Mouse (Mus musculus) kidney, postnatal 0 days (tissue): Measurements from ENCODE around the gene Zfp146. TPM values are rescaled to one million over a fixed set of nuclear protein-coding genes. Genes with fewer than 3 reads are reported as not detected.
"Not testable (repeated sequence)": the region's sequence is repeated elsewhere in the genome, so short reads cannot be mapped to it uniquely, and the experiment has no call there.

Experiments
- ATAC-seq: fragments of 200-750 bp; cut with Nextera tagmentation; replicated peaks from 2 replicates; pipeline ENCODE4 v1.8.0; 2017; ENCODE audit warnings: low read depth, moderate number of reproducible peaks, moderate TSS enrichment, moderate library complexity; ENCODE audit not compliant: low FRiP score
- DNase-seq: peaks from one replicate; pipeline ENCODE4 v3.0.0-alpha.2; 2016; ENCODE audit warnings: low spot score
- H3K27ac ChIP-seq: fragments of 300-500 bp; sonication (generic); 2 replicates; pipeline ENCODE4 v1.5.1; 2014; ENCODE audit warnings: mild to moderate bottlenecking
- H3K27me3 ChIP-seq: fragments of 300-500 bp; sonication (generic); 2 replicates; pipeline ENCODE4 v1.6.1; 2014; ENCODE audit warnings: low read length, mixed read lengths; ENCODE audit not compliant: insufficient read depth
- H3K36me3 ChIP-seq: fragments of 300-500 bp; sonication (generic); 2 replicates; pipeline ENCODE4 v1.6.1; 2014; ENCODE audit warnings: low read length, mixed read lengths; ENCODE audit not compliant: insufficient read depth
- H3K4me1 ChIP-seq: fragments of 300-500 bp; sonication (generic); replicated peaks from 2 replicates; pipeline ENCODE4 v1.6.1; 2014; ENCODE audit warnings: antibody characterized with exemption, low read length, mixed read lengths; ENCODE audit not compliant: insufficient read depth
- H3K4me2 ChIP-seq: fragments of 300-500 bp; sonication (generic); 2 replicates; pipeline ENCODE4 v1.6.1; 2014; ENCODE audit warnings: mild to moderate bottlenecking, low read length, moderate library complexity, mixed read lengths
- H3K4me3 ChIP-seq: fragments of 300-500 bp; sonication (generic); replicated peaks from 2 replicates; pipeline ENCODE4 v1.5.1; 2014; ENCODE audit warnings: low read depth, low read length
- H3K9ac ChIP-seq: fragments of 300-500 bp; sonication (generic); 2 replicates; pipeline ENCODE4 v1.6.1; 2014; ENCODE audit warnings: low read depth, low read length
- H3K9me3 ChIP-seq: fragments of 300-500 bp; sonication (generic); replicated peaks from 2 replicates; pipeline ENCODE4 v1.6.1; 2016; ENCODE audit warnings: low read length, inconsistent platforms, mixed read lengths
- CTCF ChIP-seq: IDR thresholded peaks from 2 replicates; pipeline ENCODE4 v1.5.1; 2016; ENCODE audit warnings: antibody characterized with exemption, low read depth, mild to moderate bottlenecking, moderate library complexity
- WGBS: fragments of 180-500 bp; shearing (Covaris S2); extraction: QIAGEN DNeasy Blood & Tissue Kit; methylation state at CpG from one replicate; pipeline ENCODE4 v1.1.7; 2014; 5-methylcytosine and 5-hydroxymethylcytosine counted together
- polyA plus RNA-seq: library from polyadenylated mRNA; unstranded; fragments of >200 nt; fragmentation: Nextera tagmentation; extraction: Ambion mirVana; gene quantifications from 2 replicates; pipeline ENCODE4 v1.2.1, GENCODE M21; 2015

Gene Zfp146
- polyA plus RNA-seq: 10.6 and 11.4 TPM in 2 replicates

GRCm38 (mm10) chr7:30169583-30170282 lies at the start of gene Zfp146:
Gene Zfp146 (minus strand): TSS chr7:30169750.
- H3K27ac ChIP-seq: peak within 1 kb of the TSS; percentile 84
- no peaks in the 10 kb centered on the region for H3K9me3 ChIP-seq
- H3K36me3 ChIP-seq: 0 out of 2 replicates have a peak, but pooled peaks cover 3% of the 10 kb centered on the region
- H3K27me3 ChIP-seq: no peaks in the 10 kb centered on the region
- DNase-seq (peak; percentile 99), ATAC-seq (peak; percentile 95)
- no peak for TF ChIP-seq CTCF
- H3K9ac ChIP-seq: peak within 1 kb of the TSS; percentile 67
- peak within 1 kb of the TSS; percentile 65 for H3K4me2 ChIP-seq
- no peaks in the 10 kb centered on the region for H3K4me1 ChIP-seq
- H3K4me3 ChIP-seq: peak within 1 kb of the TSS; percentile 46
- under 1% methylated on average over 36 of the region's 36 CpGs for WGBS

- WGBS: 72% methylated on average over 2 of the region's 2 CpGs
- no peaks in the 10 kb centered on the region for H3K36me3 ChIP-seq
- ATAC-seq: no peak
Observed at GRCm38 (mm10) chr7:30217277-30217676, 47.7 kb upstream of the Zfp146 start.

GRCm38 (mm10) chr7:30216723-30217151 lies 47.2 kb upstream of the Zfp146 start:
- peak; percentile 97 for TF ChIP-seq CTCF
- no peaks in the 10 kb centered on the region for H3K27me3 ChIP-seq
- no peak overlapping the region for H3K4me3 ChIP-seq
- peak overlapping the region; percentile 46; the same call in 1 of the 2 replicates for H3K4me2 ChIP-seq
- H3K36me3 ChIP-seq: no peaks in the 10 kb centered on the region
- no peak overlapping the region for H3K9ac ChIP-seq
- no peak overlapping the region for H3K27ac ChIP-seq
- 0% methylated on average over 16 of the region's 16 CpGs for WGBS
- DNase-seq (peak; percentile 93), ATAC-seq (peak; percentile 30)
- H3K4me1 ChIP-seq: no peaks in the 10 kb centered on the region
- H3K9me3 ChIP-seq: no peaks in the 10 kb centered on the region

More at GRCm38 (mm10) chr7:30217277-30217676, 47.7 kb upstream of the Zfp146 start:
- TF ChIP-seq CTCF: no peak
- H3K27ac ChIP-seq: no peak overlapping the region
- no peaks in the 10 kb centered on the region for H3K9me3 ChIP-seq
- no peak for DNase-seq
- no peaks in the 10 kb centered on the region for H3K27me3 ChIP-seq
- no peak overlapping the region for H3K4me3 ChIP-seq
- H3K4me1 ChIP-seq: no peaks in the 10 kb centered on the region
- no peak overlapping the region for H3K4me2 ChIP-seq
- no peak overlapping the region for H3K9ac ChIP-seq

GRCm38 (mm10) chr7:30215875-30216274 lies 46.3 kb upstream of the Zfp146 start:
- WGBS: 86% methylated on average over 3 of the region's 3 CpGs
- no peaks in the 10 kb centered on the region for H3K36me3 ChIP-seq
- H3K9me3 ChIP-seq: no peaks in the 10 kb centered on the region

GRCm38 (mm10) chr7:30213881-30214280 lies 44.3 kb upstream of the Zfp146 start:
- no peaks in the 10 kb centered on the region for H3K9me3 ChIP-seq
- 89% methylated on average over 3 of the region's 3 CpGs for WGBS
- H3K27ac ChIP-seq: no peak overlapping the region
- no peak for TF ChIP-seq CTCF
- no peak overlapping the region for H3K4me2 ChIP-seq
- no peaks in the 10 kb centered on the region for H3K36me3 ChIP-seq
- H3K9ac ChIP-seq: no peak overlapping the region
- H3K4me1 ChIP-seq: no peaks in the 10 kb centered on the region
- H3K4me3 ChIP-seq: no peak overlapping the region
- H3K27me3 ChIP-seq: no peaks in the 10 kb centered on the region
- no peak for ATAC-seq
- no peak for DNase-seq

More at GRCm38 (mm10) chr7:30215875-30216274, 46.3 kb upstream of the Zfp146 start:
- H3K4me3 ChIP-seq: no peak overlapping the region
- H3K9ac ChIP-seq: no peak overlapping the region
- ATAC-seq: no peak
- H3K27me3 ChIP-seq: no peaks in the 10 kb centered on the region
- no peak for DNase-seq
- H3K27ac ChIP-seq: no peak overlapping the region
- no peaks in the 10 kb centered on the region for H3K4me1 ChIP-seq
- no peak for TF ChIP-seq CTCF
- no peak overlapping the region for H3K4me2 ChIP-seq

- no peaks in the 10 kb centered on the region for H3K9me3 ChIP-seq
- WGBS: 19% methylated on average over 4 of the region's 4 CpGs
- no peaks in the 10 kb centered on the region for H3K27me3 ChIP-seq
- no peaks in the 10 kb centered on the region for H3K4me1 ChIP-seq
- no peak overlapping the region for H3K4me3 ChIP-seq
- no peak for ATAC-seq
- H3K36me3 ChIP-seq: no peaks in the 10 kb centered on the region
- no peak overlapping the region for H3K4me2 ChIP-seq
- no peak for TF ChIP-seq CTCF
- no peak for DNase-seq
- H3K27ac ChIP-seq: 0 out of 2 replicates have a peak overlapping the region, but pooled peaks have one; percentile 36
- no peak overlapping the region for H3K9ac ChIP-seq
Observed at GRCm38 (mm10) chr7:30211025-30211424, 41.5 kb upstream of the Zfp146 start.

- not testable (repeated sequence) for H3K9ac ChIP-seq, H3K36me3 ChIP-seq, H3K4me1 ChIP-seq, H3K4me3 ChIP-seq, H3K4me2 ChIP-seq, ATAC-seq, DNase-seq, H3K9me3 ChIP-seq, H3K27me3 ChIP-seq, H3K27ac ChIP-seq
- WGBS: 54% methylated on average over 5 of the region's 5 CpGs
Observed at GRCm38 (mm10) chr7:30206364-30206763, 36.8 kb upstream of the Zfp146 start.
